In genomic region chr2:60948241-60948640, GRCm38 (mm10) we compare ENCODE assay signal across 14 mouse cellular contexts.
"Had no signal": no experiment of that assay in that cellular context is flagged by ENCODE, and none has a peak within 500 bp of the region (broad histone marks: within the 10 kb centered on the region; RNA-seq: fewer than 3 reads in every experiment).

No protein-coding gene starts in this region.

- H3K27ac ChIP-seq: limb, embryonic 13.5 days; liver, embryonic 14.5 days; midbrain, embryonic 12.5 days; neural tube, embryonic 13.5 days; stomach, embryonic 15.5 days had no signal

- H3K27me3 ChIP-seq: limb, embryonic 13.5 days; midbrain, embryonic 12.5 days; neural tube, embryonic 13.5 days; stomach, embryonic 15.5 days had no signal

- H3K4me1 ChIP-seq: limb, embryonic 13.5 days; midbrain, embryonic 12.5 days; stomach, embryonic 15.5 days had no signal

- H3K4me3 ChIP-seq: limb, embryonic 13.5 days; midbrain, embryonic 12.5 days; neural tube, embryonic 13.5 days; stomach, embryonic 15.5 days had no signal

- ATAC-seq: midbrain, embryonic 16.5 days had no signal

- H3K9me3 ChIP-seq: limb, embryonic 13.5 days; midbrain, embryonic 12.5 days; neural tube, embryonic 13.5 days; stomach, embryonic 15.5 days had no signal

- H3K9ac ChIP-seq: limb, embryonic 13.5 days; liver, embryonic 14.5 days; midbrain, embryonic 12.5 days; neural tube, embryonic 13.5 days; stomach, embryonic 15.5 days had no signal

- H3K36me3 ChIP-seq: midbrain, embryonic 12.5 days; neural tube, embryonic 13.5 days; stomach, embryonic 15.5 days had no signal

- DNase-seq: kidney, adult 8-10 months; kidney, postnatal 25 days; layer of hippocampus, adult 9-11 months; layer of hippocampus, postnatal 36 days; retina, postnatal 1 day; right cerebral cortex, postnatal 4 days; thymus, adult 2 months; thymus, postnatal 25 days had no signal

- H3K4me2 ChIP-seq: limb, embryonic 13.5 days; midbrain, embryonic 12.5 days; neural tube, embryonic 13.5 days; stomach, embryonic 15.5 days had no signal
